Mouse (Mus musculus): ENCODE results near the gene Pum1.

GRCm38 (mm10) chr4:130809784-130810183, 146.7 kb downstream of the Pum1 start:
- TF ChIP-seq CTCF (IDR thresholded peaks at IDR 0.05; ENCODE audit: low read depth) (no peak), EP300 (IDR thresholded peaks at IDR 0.05; ENCODE audit: low read depth) (no peak)

All from heart, postnatal 0 days (tissue).